Mouse (Mus musculus) MEL (cell line): ENCODE results near the gene Clic4. TPM values are rescaled to one million over a fixed set of nuclear protein-coding genes. Genes with fewer than 3 reads are reported as not detected.
A peak's percentile ranks its signal among the peaks of the same experiment; 100 is the strongest.

ENCODE experiments used
- DNase-seq: peaks from one replicate; pipeline ENCODE4 v3.0.0; 2011; ENCODE audit warnings: low read depth, low spot score
- H3K27ac ChIP-seq: 2 replicates; pipeline ENCODE4 v1.5.1; 2012; ENCODE audit warnings: low read depth, mild to moderate bottlenecking, control low read depth, low read length, moderate library complexity; ENCODE audit not compliant: control insufficient read depth
- H3K27me3 ChIP-seq, 2 experiments: fragments of 150-350 bp in 1 of 2; sonication (generic) in 1 of 2; 2 replicates each; pipeline ENCODE4 v1.6.1; 2012; ENCODE audit warnings: low read length in 2 of 2, mild to moderate bottlenecking in 2 of 2, improper control_type of control experiment in 1 of 2, moderate library complexity in 1 of 2; ENCODE audit not compliant: insufficient read depth in 2 of 2, control insufficient read depth in 1 of 2
- H3K36me3 ChIP-seq, 2 experiments: 2 replicates each; pipeline ENCODE4 v1.6.1; 2012 to 2014; ENCODE audit warnings: low read length in 2 of 2, improper control_type of control experiment in 1 of 2, inconsistent platforms in 1 of 2, mild to moderate bottlenecking in 1 of 2; ENCODE audit not compliant: insufficient read depth in 2 of 2, control insufficient read depth in 1 of 2
- H3K4me1 ChIP-seq, 2 experiments: fragments of 150-350 bp in 1 of 2; sonication (generic) in 1 of 2; 2 replicates each; pipeline ENCODE4 v1.6.1; 2012; ENCODE audit warnings: low read length in 2 of 2, improper control_type of control experiment in 1 of 2, mild to moderate bottlenecking in 1 of 2; ENCODE audit not compliant: insufficient read depth in 2 of 2, control insufficient read depth in 1 of 2
- H3K4me3 ChIP-seq, 2 experiments: fragments of 150-350 bp in 1 of 2; sonication (generic) in 1 of 2; 2 replicates each; pipeline ENCODE4 v1.5.1; 2012; ENCODE audit warnings: low read depth in 2 of 2, low read length in 2 of 2, mild to moderate bottlenecking in 2 of 2, moderate library complexity in 2 of 2, control low read depth in 1 of 2, improper control_type of control experiment in 1 of 2; ENCODE audit not compliant: control insufficient read depth in 1 of 2, insufficient read depth in 1 of 2
- H3K79me2 ChIP-seq: 2 replicates; pipeline ENCODE4 v1.6.1; 2012; ENCODE audit warnings: mild to moderate bottlenecking, low read length, moderate library complexity; ENCODE audit not compliant: control insufficient read depth, poor library complexity, insufficient read depth
- H3K9ac ChIP-seq: 2 replicates; pipeline ENCODE4 v1.6.1; 2012; ENCODE audit warnings: low read depth, mild to moderate bottlenecking, control low read depth, low read length, moderate library complexity; ENCODE audit not compliant: control insufficient read depth, poor library complexity, severe bottlenecking
- H3K9me3 ChIP-seq: fragments of 150-350 bp; sonication (generic); replicated peaks from 2 replicates; pipeline ENCODE4 v1.6.1; 2012; ENCODE audit warnings: mild to moderate bottlenecking, low read length, improper control_type of control experiment, moderate library complexity; ENCODE audit not compliant: insufficient read depth
- CHD1 ChIP-seq: IDR thresholded peaks from 2 replicates; pipeline ENCODE4 v1.6.1; 2012; ENCODE audit warnings: low read depth, mild to moderate bottlenecking, inconsistent platforms, low read length, improper control_type of control experiment
- CTCF ChIP-seq, 3 experiments: IDR thresholded peaks in 2 of 3; conservative IDR thresholded peaks in 1 of 3; 2 replicates each; pipeline ENCODE4 v1.5.1; 2011 to 2012; ENCODE audit warnings: low read length in 3 of 3, low read depth in 2 of 3, mild to moderate bottlenecking in 2 of 3, improper control_type of control experiment in 1 of 3, inconsistent platforms in 1 of 3, mixed read lengths in 1 of 3, moderate library complexity in 1 of 3; ENCODE audit not compliant: control insufficient read depth in 1 of 3, insufficient read depth in 1 of 3, poor library complexity in 1 of 3, severe bottlenecking in 1 of 3
- E2F4 ChIP-seq: IDR thresholded peaks from 2 replicates; pipeline ENCODE4 v1.6.1; 2011; ENCODE audit warnings: low read depth, low read length, improper control_type of control experiment, borderline replicate concordance
- EP300 ChIP-seq, 2 experiments: IDR thresholded peaks; 2 replicates each; pipeline ENCODE4 v1.6.1; 2011; ENCODE audit warnings: improper control_type of control experiment in 2 of 2, low read length in 2 of 2, low read depth in 1 of 2, mild to moderate bottlenecking in 1 of 2
- GATA1 ChIP-seq: IDR thresholded peaks from 2 replicates; pipeline ENCODE4 v1.6.1; 2011; ENCODE audit warnings: low read depth, low read length, improper control_type of control experiment
- HCFC1 ChIP-seq: IDR thresholded peaks from 2 replicates; pipeline ENCODE4 v1.6.1; 2012; ENCODE audit warnings: low read depth, mild to moderate bottlenecking, inconsistent platforms, low read length, improper control_type of control experiment, moderate library complexity
- MYB ChIP-seq: IDR thresholded peaks from 2 replicates; pipeline ENCODE4 v1.6.1; 2011; ENCODE audit warnings: mild to moderate bottlenecking, low read depth, low read length, improper control_type of control experiment
- MYC ChIP-seq: IDR thresholded peaks from 2 replicates; pipeline ENCODE4 v1.6.1; 2011; ENCODE audit warnings: low read depth, mild to moderate bottlenecking, low read length, improper control_type of control experiment, moderate library complexity
- NRF1 ChIP-seq: IDR thresholded peaks from 2 replicates; pipeline ENCODE4 v1.6.1; 2014; ENCODE audit warnings: low read depth, mild to moderate bottlenecking, inconsistent platforms, low read length, improper control_type of control experiment, moderate library complexity; ENCODE audit not compliant: poor library complexity, insufficient read depth, severe bottlenecking
- POLR2A ChIP-seq, 2 experiments: IDR thresholded peaks; 2 replicates each; pipeline ENCODE4 v1.6.1; 2011 to 2012; ENCODE audit warnings: low read length in 2 of 2, mild to moderate bottlenecking in 2 of 2, control low read depth in 1 of 2, improper control_type of control experiment in 1 of 2, low read depth in 1 of 2, moderate library complexity in 1 of 2; ENCODE audit not compliant: control insufficient read depth in 1 of 2, insufficient read depth in 1 of 2, poor library complexity in 1 of 2
- RAD21 ChIP-seq: IDR thresholded peaks from 2 replicates; pipeline ENCODE4 v1.6.1; 2011; ENCODE audit warnings: mild to moderate bottlenecking, low read depth, low read length, improper control_type of control experiment
- SIN3A ChIP-seq: IDR thresholded peaks from 2 replicates; pipeline ENCODE4 v1.6.1; 2012; ENCODE audit warnings: low read length, improper control_type of control experiment, inconsistent platforms
- TCF12 ChIP-seq: IDR thresholded peaks from 2 replicates; pipeline ENCODE4 v1.6.1; 2014; ENCODE audit warnings: low read depth, mild to moderate bottlenecking, inconsistent platforms, low read length, improper control_type of control experiment, moderate library complexity
- USF2 ChIP-seq, 2 experiments: IDR thresholded peaks; 2 replicates each; pipeline ENCODE4 v1.6.1; 2011 to 2012; ENCODE audit warnings: improper control_type of control experiment in 2 of 2, low read length in 2 of 2, borderline replicate concordance in 1 of 2, inconsistent platforms in 1 of 2, low read depth in 1 of 2, mild to moderate bottlenecking in 1 of 2; ENCODE audit not compliant: insufficient read depth in 1 of 2
- ZC3H11A ChIP-seq: IDR thresholded peaks from 2 replicates; pipeline ENCODE4 v1.6.1; 2012; ENCODE audit warnings: low read depth, mild to moderate bottlenecking, inconsistent platforms, low read length, improper control_type of control experiment
- ZNF384 ChIP-seq: IDR thresholded peaks from 2 replicates; pipeline ENCODE4 v1.6.1; 2012; ENCODE audit warnings: low read depth, mild to moderate bottlenecking, inconsistent platforms, low read length, improper control_type of control experiment
- polyA plus RNA-seq, 2 experiments: library from polyadenylated mRNA; stranded (reverse) in 1 of 2; unstranded in 1 of 2; fragments of >175 nt in 1 of 2; fragments of >200 nt in 1 of 2; gene quantifications; 2 replicates each; pipeline versions ENCODE4 v1.2.1 to v1.2.4; 2012; ENCODE audit warnings: low replicate concordance in 2 of 2, low read depth in 1 of 2; ENCODE audit not compliant: insufficient read length in 2 of 2, insufficient read depth in 1 of 2, missing spikeins in 1 of 2
- total RNA-seq: library from RNA; depleted of rRNA; stranded (reverse); fragments of 300-350 nt; gene quantifications from 2 replicates; pipeline ENCODE4 v1.2.3, GENCODE M21; 2012

Gene Clic4
- total and polyA plus RNA-seq, 3 experiments: 32.9 to 274 (median 83.8) TPM

- TF ChIP-seq POLR2A (IDR thresholded peaks at IDR 0.05; ENCODE audit: control insufficient read depth in 1 of 2, insufficient read depth in 1 of 2, low read depth in 1 of 2, low read length in 2 of 2, poor library complexity in 1 of 2) (peak in 1 of 2 experiments; percentile 51; a peak in 2 of 4 replicates), EP300 (IDR thresholded peaks at IDR 0.05; ENCODE audit: low read depth in 1 of 2, low read length in 2 of 2) (no peak), MYB (no peak), SIN3A (0 out of 2 replicates have a peak, but pooled peaks have one; percentile 28), ZNF384 (no peak), CTCF (IDR thresholded peaks at IDR 0.05 in 2 of 3, conservative IDR thresholded peaks at IDR 0.05 in 1 of 3; ENCODE audit: control insufficient read depth in 1 of 3, insufficient read depth in 1 of 3, low read depth in 2 of 3, low read length in 3 of 3, poor library complexity in 1 of 3, severe bottlenecking in 1 of 3) (no peak), NRF1 (no peak), E2F4 (no peak)
- TF ChIP-seq, all 39 proteins: peak for 14
Measured at GRCm38 (mm10) chr4:135292477-135293089, 20.0 kb upstream of the Clic4 start (continued).

GRCm38 (mm10) chr4:135291841-135292240, 19.2 kb upstream of the Clic4 start:
- no peaks in the 10 kb centered on the region for H3K27me3 ChIP-seq
- no peak for TF ChIP-seq MYC
- TF ChIP-seq TCF12: no peak
- no peak for TF ChIP-seq GATA1
- no peak for TF ChIP-seq MYB
- no peak for TF ChIP-seq HCFC1
- TF ChIP-seq RAD21: no peak
- no peak for TF ChIP-seq CTCF (IDR thresholded peaks at IDR 0.05 in 2 of 3, conservative IDR thresholded peaks at IDR 0.05 in 1 of 3; ENCODE audit: control insufficient read depth in 1 of 3, insufficient read depth in 1 of 3, low read depth in 2 of 3, low read length in 3 of 3, poor library complexity in 1 of 3, severe bottlenecking in 1 of 3)
- no peak for TF ChIP-seq E2F4
- no peak for TF ChIP-seq USF2 (IDR thresholded peaks at IDR 0.05; ENCODE audit: borderline replicate concordance in 1 of 2, insufficient read depth in 1 of 2, low read depth in 1 of 2, low read length in 2 of 2)
- TF ChIP-seq ZC3H11A: no peak
- no peak for TF ChIP-seq EP300 (IDR thresholded peaks at IDR 0.05; ENCODE audit: low read depth in 1 of 2, low read length in 2 of 2)
- TF ChIP-seq ZNF384: no peak
- no peak for TF ChIP-seq CHD1
- H3K79me2 ChIP-seq: no peaks in the 10 kb centered on the region
- peak; percentile 63 for DNase-seq
- peaks cover 0 to 24% of the 10 kb centered on the region in 2 experiments; a peak in 2 of 4 replicates for H3K36me3 ChIP-seq
- peak overlapping the region; percentile 56 for H3K9ac ChIP-seq
- peak overlapping the region; percentile 53 for H3K27ac ChIP-seq
- peak overlapping the region; percentile 46 to 51 for H3K4me3 ChIP-seq
- no peaks in the 10 kb centered on the region for H3K9me3 ChIP-seq
- H3K4me1 ChIP-seq: peaks cover 13 to 29% of the 10 kb centered on the region in 2 experiments
